Mouse (Mus musculus) hindbrain, embryonic 13.5 days (tissue): ENCODE measurements around the gene Mrps7. TPM values are rescaled to one million over a fixed set of nuclear protein-coding genes. Genes with fewer than 3 reads are reported as not detected.

Source experiments
- ATAC-seq: fragments of 200-750 bp; cut with Nextera tagmentation; 2 replicates; pipeline ENCODE4 v1.8.0; 2017; ENCODE audit warnings: moderate TSS enrichment; ENCODE audit not compliant: low FRiP score
- H3K27ac ChIP-seq: fragments of 300-500 bp; sonication (generic); 2 replicates; pipeline ENCODE4 v1.5.1; 2015; ENCODE audit warnings: inconsistent platforms, mild to moderate bottlenecking, moderate library complexity
- H3K27me3 ChIP-seq: fragments of 300-500 bp; sonication (generic); 2 replicates; pipeline ENCODE4 v1.6.1; 2015; ENCODE audit warnings: mild to moderate bottlenecking, inconsistent platforms
- H3K36me3 ChIP-seq: fragments of 300-500 bp; sonication (generic); 2 replicates; pipeline ENCODE4 v1.6.1; 2015; ENCODE audit warnings: mild to moderate bottlenecking, inconsistent platforms
- H3K4me1 ChIP-seq: fragments of 300-500 bp; sonication (generic); replicated peaks from 2 replicates; pipeline ENCODE4 v1.6.1; 2015; ENCODE audit warnings: inconsistent platforms
- H3K4me2 ChIP-seq: fragments of 300-500 bp; sonication (generic); 2 replicates; pipeline ENCODE4 v1.6.1; 2015; ENCODE audit warnings: inconsistent platforms, mild to moderate bottlenecking, moderate library complexity
- H3K4me3 ChIP-seq: fragments of 300-500 bp; sonication (generic); 2 replicates; pipeline ENCODE4 v1.5.1; 2015; ENCODE audit warnings: mild to moderate bottlenecking, inconsistent platforms
- H3K9ac ChIP-seq: fragments of 300-500 bp; sonication (generic); 2 replicates; pipeline ENCODE4 v1.6.1; 2015; ENCODE audit warnings: mild to moderate bottlenecking, inconsistent platforms
- H3K9me3 ChIP-seq: fragments of 300-500 bp; sonication (generic); 2 replicates; pipeline ENCODE4 v1.6.1; 2016; ENCODE audit warnings: inconsistent platforms
- WGBS: fragments of 180-500 bp; shearing (Covaris S2); methylation state at CpG from one replicate; pipeline ENCODE4 v1.1.7; 2015; 5-methylcytosine and 5-hydroxymethylcytosine counted together
- polyA plus RNA-seq: library from polyadenylated mRNA; unstranded; fragments of >200 nt; fragmentation: Nextera tagmentation; extraction: Ambion mirVana; gene quantifications from 2 replicates; pipeline ENCODE4 v1.2.1, GENCODE M21; 2015

Gene Mrps7
- polyA plus RNA-seq, 1 experiment from 2014 or later: 81.3 TPM

GRCm38 (mm10) chr11:115590526-115591075 is 13.1 kb upstream of the Mrps7 start:
- no peak overlapping the region for H3K4me3 ChIP-seq
- no peak for ATAC-seq
- 93% methylated on average over 2 of the region's 2 CpGs for WGBS
- no peak overlapping the region for H3K9ac ChIP-seq
- H3K4me2 ChIP-seq: no peak overlapping the region
- H3K27ac ChIP-seq: no peak overlapping the region
- no peaks in the 10 kb centered on the region for H3K9me3 ChIP-seq
- no peaks in the 10 kb centered on the region for H3K27me3 ChIP-seq
- H3K4me1 ChIP-seq: no peaks in the 10 kb centered on the region
- peaks cover 94% of the 10 kb centered on the region for H3K36me3 ChIP-seq

DNA sequence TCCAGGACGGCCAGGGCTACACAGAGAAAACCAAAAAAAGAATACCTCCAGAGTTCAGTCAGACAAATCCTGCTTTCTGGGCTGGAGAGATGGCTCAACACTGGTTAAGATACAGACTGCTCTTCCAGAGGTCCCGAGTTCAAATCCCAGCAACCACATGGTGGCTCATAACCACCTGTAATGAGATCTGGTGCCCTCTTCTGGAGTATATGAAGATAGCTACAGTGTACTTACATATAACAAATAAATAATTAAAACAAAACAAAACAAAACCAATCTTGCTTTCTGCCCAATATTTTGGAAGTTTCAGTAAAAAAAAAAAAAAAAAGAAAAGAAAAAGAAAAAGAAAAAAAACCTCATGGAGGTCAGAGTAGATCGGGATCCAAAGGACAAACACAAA is 8.5 kb upstream of the Mrps7 start:
- Histone ChIP-seq H3K27me3 (no peaks in the 10 kb centered on the region), H3K4me2 (no peak overlapping the region), H3K36me3 (peaks cover 83% of the 10 kb centered on the region), H3K4me3 (no peak overlapping the region), H3K9ac (no peak overlapping the region), H3K9me3 (no peaks in the 10 kb centered on the region), H3K4me1 (no peaks in the 10 kb centered on the region), H3K27ac (no peak overlapping the region)
- ATAC-seq: no peak
- 98% methylated on average over 3 of the region's 3 CpGs for WGBS

DNA sequence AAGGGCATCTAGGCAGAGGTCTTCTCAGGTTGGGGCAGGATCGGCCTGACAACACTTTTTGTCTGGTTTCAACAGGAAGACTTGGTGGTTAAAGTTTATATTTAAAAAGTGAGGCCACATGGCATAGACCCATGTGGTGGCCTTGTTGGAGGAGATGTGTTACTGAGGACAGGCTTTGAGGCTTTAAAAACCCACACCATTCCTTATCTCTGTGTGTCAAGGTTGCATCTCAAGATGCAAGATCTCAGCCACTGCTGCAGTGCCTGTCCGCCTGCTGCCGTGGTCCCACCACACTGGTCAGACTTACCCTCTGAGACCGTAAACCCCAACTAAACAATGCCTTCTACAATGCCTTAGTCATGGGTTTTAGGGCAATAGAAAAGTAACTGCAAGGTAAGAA is 5.4 kb upstream of the Mrps7 start:
- H3K36me3 ChIP-seq: peaks cover 61% of the 10 kb centered on the region
- H3K4me1 ChIP-seq: peaks cover 24% of the 10 kb centered on the region
- H3K27me3 ChIP-seq: no peaks in the 10 kb centered on the region
- no peaks in the 10 kb centered on the region for H3K9me3 ChIP-seq
- H3K9ac ChIP-seq: no peak overlapping the region
- H3K27ac ChIP-seq: no peak overlapping the region
- WGBS: 95% methylated on average over 4 of the region's 4 CpGs
- no peak overlapping the region for H3K4me2 ChIP-seq
- ATAC-seq: no peak
- no peak overlapping the region for H3K4me3 ChIP-seq

- Histone ChIP-seq H3K27me3 (no peaks in the 10 kb centered on the region), H3K4me2 (no peak overlapping the region), H3K9me3 (no peaks in the 10 kb centered on the region), H3K4me1 (peaks cover 28% of the 10 kb centered on the region), H3K9ac (no peak overlapping the region), H3K4me3 (no peak overlapping the region), H3K27ac (no peak overlapping the region), H3K36me3 (peaks cover 48% of the 10 kb centered on the region)
- 95% methylated on average over 7 of the region's 7 CpGs for WGBS
- no peak for ATAC-seq
Observed at GRCm38 (mm10) chr11:115599722-115600121, 4.0 kb upstream of the Mrps7 start.

DNA sequence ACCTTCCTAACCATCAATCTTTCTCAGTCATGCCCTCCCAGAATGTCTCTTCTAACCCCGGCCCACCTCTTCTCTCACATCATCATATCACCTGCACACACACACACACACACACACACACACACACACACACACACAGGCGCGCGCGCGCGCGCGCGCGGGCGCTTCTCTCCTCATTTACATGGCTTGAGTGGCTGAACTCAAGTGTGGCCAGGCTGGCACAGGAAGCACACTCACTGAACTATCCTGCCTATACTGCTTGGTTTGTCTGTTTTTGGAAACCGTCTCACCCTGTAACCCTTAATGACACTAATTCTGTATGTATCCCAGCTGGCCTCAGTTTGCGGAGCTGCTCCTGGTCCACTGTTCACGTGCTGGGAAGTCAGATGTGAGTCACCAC is 3.0 kb upstream of the Mrps7 start:
- Histone ChIP-seq H3K4me2 (no peak overlapping the region), H3K9ac (no peak overlapping the region), H3K36me3 (peaks cover 42% of the 10 kb centered on the region), H3K9me3 (no peaks in the 10 kb centered on the region), H3K4me3 (no peak overlapping the region), H3K4me1 (peaks cover 38% of the 10 kb centered on the region), H3K27me3 (no peaks in the 10 kb centered on the region), H3K27ac (no peak overlapping the region)
- no peak for ATAC-seq
- WGBS: 98% methylated on average over 15 of the region's 15 CpGs

- no peak overlapping the region for H3K4me3 ChIP-seq
- no peak for ATAC-seq
- WGBS: 94% methylated on average over 4 of the region's 4 CpGs
Observed at GRCm38 (mm10) chr11:115601174-115601573, 2.6 kb upstream of the Mrps7 start.

DNA sequence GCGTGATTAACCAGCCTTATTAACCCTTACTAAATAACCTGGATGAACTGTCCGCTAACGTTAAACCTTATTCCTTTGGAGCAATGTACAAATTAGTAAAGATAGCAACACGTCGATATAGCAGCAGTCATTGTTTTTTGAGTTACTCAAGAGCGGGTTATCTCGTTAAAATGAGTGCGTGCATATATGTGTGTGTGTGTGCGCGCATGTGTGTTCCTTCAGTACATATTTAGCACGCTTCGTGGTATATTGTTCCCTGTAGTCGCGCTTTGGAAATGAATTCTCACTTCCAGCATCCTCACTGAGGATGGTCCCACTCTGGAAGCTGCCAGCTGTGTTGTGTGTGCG is 623 bp upstream of the Mrps7 start:
- no peak for ATAC-seq
- 7% methylated on average over 15 of the region's 15 CpGs for WGBS
- H3K4me1 ChIP-seq: peaks cover 40% of the 10 kb centered on the region
- peaks cover 48% of the 10 kb centered on the region for H3K36me3 ChIP-seq
- H3K9me3 ChIP-seq: no peaks in the 10 kb centered on the region
- peak overlapping the region; percentile 92 for H3K4me2 ChIP-seq
- H3K9ac ChIP-seq: peak overlapping the region; percentile 98
- H3K4me3 ChIP-seq: peak overlapping the region; percentile 98
- no peaks in the 10 kb centered on the region for H3K27me3 ChIP-seq
- H3K27ac ChIP-seq: peak overlapping the region; percentile 93

More at GRCm38 (mm10) chr11:115601174-115601573, 2.6 kb upstream of the Mrps7 start:
- H3K36me3 ChIP-seq: peaks cover 42% of the 10 kb centered on the region
- no peak overlapping the region for H3K9ac ChIP-seq
- no peak overlapping the region for H3K4me2 ChIP-seq
- H3K9me3 ChIP-seq: no peaks in the 10 kb centered on the region
- H3K27ac ChIP-seq: no peak overlapping the region
- H3K27me3 ChIP-seq: no peaks in the 10 kb centered on the region
- H3K4me1 ChIP-seq: peaks cover 40% of the 10 kb centered on the region

DNA sequence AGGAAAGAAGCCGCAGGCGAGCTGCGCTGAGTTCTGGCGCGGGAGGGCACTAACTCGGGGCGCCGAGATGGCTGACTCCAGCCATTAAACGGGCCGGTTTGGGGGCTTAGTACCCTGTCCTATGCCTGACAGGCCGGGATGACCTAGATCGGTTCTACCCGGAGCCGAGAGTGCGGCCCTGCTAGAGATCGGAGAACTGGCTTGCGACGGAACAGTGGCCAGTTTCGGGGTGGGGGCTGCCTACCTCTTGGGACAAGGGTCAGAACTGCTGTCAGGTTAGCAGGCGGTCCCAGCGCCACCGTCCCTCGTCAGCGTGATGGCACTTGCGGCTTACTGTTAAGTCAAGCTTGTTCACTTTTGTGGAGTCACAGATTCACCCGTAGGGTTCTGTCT is 575 bp downstream of the Mrps7 start:
- H3K27me3 ChIP-seq: no peaks in the 10 kb centered on the region
- H3K36me3 ChIP-seq: peaks cover 55% of the 10 kb centered on the region
- peak overlapping the region; percentile 93 for H3K27ac ChIP-seq
- under 1% methylated on average over 26 of the region's 26 CpGs for WGBS
- no peaks in the 10 kb centered on the region for H3K9me3 ChIP-seq
- peak overlapping the region; percentile 98 for H3K4me3 ChIP-seq
- peaks cover 40% of the 10 kb centered on the region for H3K4me1 ChIP-seq
- peak overlapping the region; percentile 98 for H3K9ac ChIP-seq
- peak overlapping the region; percentile 92 for H3K4me2 ChIP-seq
- ATAC-seq: peak; percentile 40

DNA sequence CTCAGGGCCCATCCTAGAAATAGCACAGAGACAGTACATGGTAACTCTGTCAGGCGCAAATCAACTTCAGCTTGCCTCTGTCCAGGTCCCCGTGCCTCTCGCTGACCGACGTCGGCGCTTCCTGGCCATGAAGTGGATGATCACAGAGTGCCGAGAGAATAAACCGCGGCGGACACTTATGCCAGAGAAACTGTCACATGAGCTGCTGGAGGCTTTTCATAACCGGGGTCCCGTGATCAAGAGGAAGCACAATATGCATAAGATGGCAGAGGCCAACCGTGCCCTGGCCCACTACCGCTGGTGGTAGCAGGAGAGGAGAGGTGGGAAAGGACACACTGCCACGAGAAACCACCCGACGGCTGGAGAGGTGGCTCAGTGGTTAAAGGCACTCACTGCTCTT is 3.0 kb downstream of the Mrps7 start:
- no peak overlapping the region for H3K9ac ChIP-seq
- no peak overlapping the region for H3K27ac ChIP-seq
- H3K4me2 ChIP-seq: no peak overlapping the region
- no peaks in the 10 kb centered on the region for H3K27me3 ChIP-seq
- H3K4me3 ChIP-seq: no peak overlapping the region
- H3K9me3 ChIP-seq: no peaks in the 10 kb centered on the region
- ATAC-seq: no peak
- 95% methylated on average over 18 of the region's 18 CpGs for WGBS
- peaks cover 35% of the 10 kb centered on the region for H3K4me1 ChIP-seq
- peaks cover 43% of the 10 kb centered on the region for H3K36me3 ChIP-seq

DNA sequence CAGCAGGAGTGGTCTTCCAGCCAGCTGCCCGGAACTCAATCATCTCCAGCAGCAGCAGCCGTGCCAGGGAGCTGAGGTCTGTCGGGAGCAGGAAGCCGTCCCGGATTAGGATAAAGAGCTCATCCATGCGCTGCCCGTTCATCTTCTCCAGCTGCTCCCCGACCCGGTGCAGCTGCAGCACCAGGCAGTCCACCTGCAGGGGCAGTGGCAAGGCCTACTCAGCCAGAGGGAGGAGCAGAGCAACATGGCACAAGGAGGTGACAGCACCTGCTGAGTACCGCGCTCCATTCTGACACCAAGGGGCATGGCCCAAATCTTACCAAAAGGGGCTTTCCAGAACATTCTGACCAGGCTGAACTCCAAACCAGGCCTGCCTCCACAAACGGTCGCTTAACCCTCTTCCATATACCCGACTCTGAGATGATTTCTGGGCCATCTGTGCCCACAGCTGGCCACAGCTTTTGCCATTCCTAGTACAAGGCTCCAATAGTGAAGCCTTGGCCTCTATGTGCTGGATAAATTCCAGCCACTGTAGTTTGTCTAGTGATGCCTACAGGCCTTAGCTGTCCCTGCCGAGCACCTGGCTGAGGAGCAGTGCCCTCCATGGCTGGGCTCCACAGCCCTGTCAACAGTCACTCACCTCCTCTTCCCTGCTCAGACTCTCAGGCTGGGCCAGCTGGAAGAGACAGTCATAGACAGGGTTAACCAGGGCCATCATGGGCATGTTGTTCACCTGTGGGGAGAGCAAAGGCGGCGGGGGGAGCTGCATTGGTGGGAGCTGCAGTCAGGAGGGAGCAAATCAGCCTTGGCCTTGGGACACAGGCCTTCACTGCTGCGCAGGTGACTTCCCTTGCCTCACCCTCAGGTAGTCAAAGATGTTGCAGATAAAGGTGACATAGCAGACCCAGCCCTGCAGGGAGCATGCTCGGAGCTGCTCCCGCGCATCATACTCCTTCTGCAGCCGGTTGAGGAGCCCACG is 5.0 kb downstream of the Mrps7 start:
- peak overlapping the region; percentile 39; the same call in 1 of the 2 replicates for H3K9ac ChIP-seq
- ATAC-seq: no peak
- WGBS: 81% methylated on average over 23 of the region's 23 CpGs
- peaks cover 36% of the 10 kb centered on the region for H3K4me1 ChIP-seq
- 0 out of 2 replicates have a peak overlapping the region, but pooled peaks have one; percentile 8 for H3K27ac ChIP-seq
- H3K36me3 ChIP-seq: peaks cover 43% of the 10 kb centered on the region
- H3K9me3 ChIP-seq: no peaks in the 10 kb centered on the region
- no peak overlapping the region for H3K4me3 ChIP-seq
- peaks cover 5% of the 10 kb centered on the region for H3K27me3 ChIP-seq
- H3K4me2 ChIP-seq: no peak overlapping the region

DNA sequence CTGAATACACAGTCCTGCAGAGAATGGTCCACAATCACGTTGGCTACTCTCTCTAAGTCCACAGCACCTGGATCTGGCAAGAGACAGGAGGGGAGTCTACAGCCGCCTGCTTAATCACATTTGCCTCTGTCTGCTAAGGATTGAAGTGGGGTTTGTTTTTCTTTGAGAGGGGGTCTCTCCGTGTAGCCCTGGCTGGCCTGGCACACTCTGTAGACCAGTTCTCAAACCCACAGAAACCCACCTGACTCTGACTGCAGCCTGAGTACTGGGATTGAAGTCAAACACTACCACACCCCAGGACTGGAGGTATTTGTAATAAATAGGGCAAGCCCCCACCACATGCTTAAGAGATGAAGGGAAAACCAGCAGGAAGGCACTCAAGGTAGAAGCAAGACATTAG is 5.9 kb downstream of the Mrps7 start:
- Histone ChIP-seq H3K36me3 (peaks cover 46% of the 10 kb centered on the region), H3K4me1 (peaks cover 34% of the 10 kb centered on the region), H3K27me3 (peaks cover 14% of the 10 kb centered on the region), H3K4me3 (no peak overlapping the region), H3K27ac (no peak overlapping the region), H3K9me3 (no peaks in the 10 kb centered on the region), H3K9ac (no peak overlapping the region), H3K4me2 (no peak overlapping the region)
- ATAC-seq: no peak
- 81% methylated on average over 3 of the region's 3 CpGs for WGBS

DNA sequence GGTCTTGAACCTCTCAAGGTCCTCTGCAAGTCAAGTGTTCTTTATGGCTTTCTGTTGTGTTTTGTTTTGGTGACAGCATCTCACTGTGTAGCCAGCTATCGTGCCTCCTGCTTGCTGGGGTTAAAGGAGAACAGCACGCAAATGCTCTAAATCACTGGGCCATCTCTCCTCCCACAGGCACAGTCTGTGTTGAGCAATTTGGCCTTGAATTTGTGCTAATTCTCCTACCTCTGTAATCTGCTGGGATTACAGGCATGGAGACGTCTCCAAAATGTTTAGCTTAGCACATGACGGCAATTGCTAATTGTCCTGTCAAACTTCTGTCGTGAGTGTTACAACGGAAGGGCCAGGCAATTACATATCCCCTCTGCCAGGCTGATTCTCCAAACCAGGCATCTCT is 7.4 kb downstream of the Mrps7 start:
- no peak overlapping the region for H3K27ac ChIP-seq
- H3K9ac ChIP-seq: peak overlapping the region; percentile 80; the same call in 1 of the 2 replicates
- H3K4me3 ChIP-seq: no peak overlapping the region
- H3K36me3 ChIP-seq: peaks cover 53% of the 10 kb centered on the region
- peaks cover 16% of the 10 kb centered on the region for H3K27me3 ChIP-seq
- no peak overlapping the region for H3K4me2 ChIP-seq
- no peak for ATAC-seq
- H3K9me3 ChIP-seq: no peaks in the 10 kb centered on the region
- 82% methylated on average over 6 of the region's 6 CpGs for WGBS
- H3K4me1 ChIP-seq: peaks cover 21% of the 10 kb centered on the region

GRCm38 (mm10) chr11:115612059-115612409 is 8.3 kb downstream of the Mrps7 start:
- Histone ChIP-seq H3K4me2 (peak overlapping the region; percentile 88), H3K9me3 (no peaks in the 10 kb centered on the region), H3K36me3 (peaks cover 46% of the 10 kb centered on the region), H3K27ac (peak overlapping the region; percentile 77), H3K9ac (peak overlapping the region; percentile 80), H3K4me3 (peak overlapping the region; percentile 62), H3K4me1 (peaks cover 21% of the 10 kb centered on the region), H3K27me3 (peaks cover 16% of the 10 kb centered on the region)
- WGBS: 1% methylated on average over 13 of the region's 13 CpGs
- ATAC-seq: peak; percentile 47
